Mouse (Mus musculus) right cerebral cortex, adult 18-20 months (tissue): ENCODE measurements around the gene Tmem115.

Experiments
- DNase-seq: peaks from one replicate; pipeline ENCODE4 v3.0.0; 2022; ENCODE audit warnings: mixed read lengths

The Tmem115 gene

GRCm38 (mm10) chr9:107521711-107522399 is 11.9 kb upstream of the Tmem115 start:
- DNase-seq, result no peak

- no peak for DNase-seq
These were observed 11.4 kb upstream of the Tmem115 start for GRCm38 (mm10) chr9:107522400-107522711.

- DNase-seq, result peak; percentile 65
These were observed 7.3 kb upstream of the Tmem115 start for GRCm38 (mm10) chr9:107526198-107527026.

- no peak for DNase-seq
These were observed 860 bp downstream of the Tmem115 start for GRCm38 (mm10) chr9:107534408-107535202.

- no peak for DNase-seq
These were observed 4.5 kb downstream of the Tmem115 start for GRCm38 (mm10) chr9:107538231-107538630.

DNA sequence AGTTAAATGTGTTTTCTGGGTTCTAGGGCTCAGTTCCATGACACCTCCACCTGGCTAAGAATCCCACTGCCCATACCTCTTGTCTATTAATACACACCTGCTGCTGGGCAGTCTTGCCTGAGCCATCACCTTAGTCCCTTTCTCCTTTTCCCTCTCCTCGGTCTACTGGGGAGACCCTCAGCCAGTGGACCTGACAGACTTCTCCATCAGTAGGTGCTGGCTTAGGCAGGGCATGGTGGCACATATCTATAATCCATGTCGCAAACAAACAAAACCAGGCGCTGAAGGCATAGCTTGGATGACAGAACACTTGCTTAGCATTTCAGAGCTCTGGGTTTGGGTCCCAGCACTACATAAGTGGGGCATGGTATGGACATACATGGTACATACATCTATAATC is 5.0 kb downstream of the Tmem115 start:
- DNase-seq, result no peak

DNA sequence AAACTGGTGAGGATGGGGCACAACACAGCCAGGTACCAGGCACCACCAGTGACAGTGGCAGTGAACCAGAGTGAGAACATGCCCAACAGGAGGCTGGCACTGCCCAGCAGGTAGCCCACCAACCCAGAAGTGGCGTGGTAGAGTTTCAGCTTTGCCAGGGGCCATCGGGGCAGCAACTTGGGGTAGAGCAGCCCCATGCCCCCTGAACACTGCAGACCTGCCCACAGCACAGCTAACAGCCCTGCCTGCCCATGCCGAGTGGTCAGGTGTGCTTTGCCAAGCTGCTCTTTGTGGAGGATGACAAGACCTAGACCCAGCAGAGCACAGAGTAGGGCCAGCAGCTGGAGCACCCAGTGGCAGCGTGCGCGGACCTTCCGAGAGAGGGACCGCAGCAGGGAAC is 6.2 kb downstream of the Tmem115 start:
- no peak for DNase-seq

GRCm38 (mm10) chr9:107540420-107540819 is 6.7 kb downstream of the Tmem115 start:
- no peak for DNase-seq

DNA sequence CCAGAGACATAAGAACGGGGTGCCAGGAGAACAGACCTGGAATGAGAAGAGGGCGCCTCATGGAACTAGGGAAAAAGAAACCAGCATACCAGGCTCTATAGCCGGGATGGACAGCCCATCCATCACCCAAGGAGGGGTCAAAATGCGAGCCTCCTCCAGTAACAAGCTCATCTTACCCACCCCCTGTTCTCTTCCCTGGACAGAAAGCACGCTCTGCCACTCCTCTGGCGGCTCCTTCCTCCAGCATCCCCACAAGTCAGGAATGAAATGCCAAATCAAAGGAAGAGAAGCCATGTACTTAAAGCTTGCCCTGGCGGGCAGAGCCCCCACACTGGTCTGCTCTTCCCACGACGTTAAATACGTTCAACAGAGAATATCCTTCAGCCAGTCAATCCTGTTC is 7.3 kb downstream of the Tmem115 start:
- DNase-seq, result no peak

GRCm38 (mm10) chr9:107541474-107542351 is 8.0 kb downstream of the Tmem115 start, which contains the start of the genes Cyb561d2 and Nprl2:
Cyb561d2 (minus strand) TSS chr9:107542193.
Nprl2 (plus strand) TSS chr9:107542226.
- peak; percentile 96 for DNase-seq

DNA sequence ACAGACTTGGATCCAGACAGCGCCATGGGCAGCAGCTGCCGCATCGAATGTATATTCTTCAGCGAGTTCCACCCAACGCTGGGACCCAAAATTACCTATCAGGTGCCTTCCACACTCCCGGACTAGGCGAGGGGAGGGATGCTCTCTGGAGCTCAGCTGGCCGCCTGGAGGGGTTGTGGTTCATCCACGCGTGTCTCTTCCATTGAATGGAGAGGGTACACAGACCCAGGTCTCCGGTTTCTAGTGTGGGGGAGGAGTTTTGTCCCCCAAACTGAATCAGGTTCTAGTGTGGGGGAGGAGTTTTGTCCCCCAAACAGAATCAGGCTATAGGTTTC is 8.6 kb downstream of the Tmem115 start:
- no peak for DNase-seq

DNA sequence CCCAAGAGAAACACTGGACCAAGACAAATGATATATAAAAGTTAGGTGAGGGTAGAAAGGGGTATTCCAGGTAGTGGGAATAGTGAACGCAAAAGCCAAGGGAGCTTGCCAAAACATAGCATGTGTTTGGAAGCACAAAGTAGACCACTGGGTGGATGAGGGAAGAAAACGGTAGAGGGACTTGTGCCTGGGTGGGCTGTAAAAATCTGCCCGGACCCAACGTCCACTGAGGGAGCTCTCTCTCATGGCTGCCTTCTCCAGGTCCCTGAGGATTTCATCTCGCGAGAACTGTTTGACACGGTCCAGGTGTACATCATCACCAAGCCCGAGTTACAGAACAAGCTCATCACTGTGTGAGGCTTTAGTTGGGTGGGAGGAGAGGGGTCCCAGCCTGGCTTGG is 9.0 kb downstream of the Tmem115 start:
- no peak for DNase-seq

- no peak for DNase-seq
These were observed 9.6 kb downstream of the Tmem115 start for GRCm38 (mm10) chr9:107543299-107543698.

- DNase-seq, result no peak
These were observed 10.5 kb downstream of the Tmem115 start for GRCm38 (mm10) chr9:107544196-107544700.

DNA sequence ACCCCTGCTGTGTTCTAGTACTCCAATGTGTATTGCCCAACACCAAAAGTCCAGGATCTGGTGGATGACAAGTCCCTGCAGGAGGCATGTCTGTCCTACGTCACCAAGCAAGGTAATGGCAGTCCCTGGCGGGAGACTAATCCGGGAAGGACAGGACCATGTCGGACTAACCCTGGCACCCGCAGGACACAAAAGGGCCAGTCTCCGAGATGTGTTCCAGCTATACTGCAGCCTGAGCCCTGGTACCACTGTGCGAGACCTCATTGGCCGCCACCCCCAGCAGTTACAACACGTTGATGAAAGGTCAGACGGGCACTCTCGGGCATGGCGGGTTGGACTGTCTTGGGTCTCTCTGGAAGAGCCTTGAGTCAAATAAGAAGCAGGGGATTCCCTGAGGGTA is 11.0 kb downstream of the Tmem115 start:
- DNase-seq, result no peak

- no peak for DNase-seq
These were observed 11.5 kb downstream of the Tmem115 start for GRCm38 (mm10) chr9:107545199-107545598.

DNA sequence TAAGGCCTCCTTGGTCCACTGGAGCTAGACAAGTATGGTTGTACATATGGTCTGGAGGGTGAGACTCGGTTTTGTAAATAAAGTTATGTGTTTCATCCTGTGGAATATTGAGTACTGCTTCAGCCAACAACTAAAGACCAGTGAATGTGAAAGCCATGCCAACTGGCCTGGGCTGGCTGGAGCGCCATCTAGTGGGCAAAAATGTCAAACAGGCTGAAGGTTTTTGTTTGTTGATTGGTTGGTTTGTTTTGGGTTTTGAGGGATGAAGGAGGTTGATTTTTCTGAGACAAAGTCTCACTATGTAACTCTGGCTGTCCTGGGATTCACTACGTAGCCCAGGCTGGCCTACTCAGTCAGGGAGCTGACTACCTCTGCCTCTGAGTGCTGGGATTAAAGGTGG is 11.9 kb downstream of the Tmem115 start:
- DNase-seq, result peak; percentile 53

GRCm38 (mm10) chr9:107547026-107547425 is 13.3 kb downstream of the Tmem115 start, which contains the start of gene Zmynd10:
Zmynd10 (plus strand) TSS chr9:107547298.
- peak; percentile 92 for DNase-seq

GRCm38 (mm10) chr9:107547957-107548356 is 14.2 kb downstream of the Tmem115 start:
- no peak for DNase-seq

GRCm38 (mm10) chr9:107548820-107549219 is 15.1 kb downstream of the Tmem115 start:
- DNase-seq, result no peak

GRCm38 (mm10) chr9:107549297-107550074 is 15.7 kb downstream of the Tmem115 start:
- DNase-seq, result no peak
